Mouse (Mus musculus) limb, embryonic 14.5 days (tissue): Measurements from ENCODE around the gene B4galnt4. TPM values are rescaled to one million over a fixed set of nuclear protein-coding genes. Genes with fewer than 3 reads are reported as not detected.

ENCODE experiments used
- ATAC-seq: fragments of 200-750 bp; cut with Nextera tagmentation; 2 replicates; pipeline ENCODE4 v1.8.0; 2017; ENCODE audit warnings: low read depth, moderate number of reproducible peaks, moderate TSS enrichment; ENCODE audit not compliant: low FRiP score
- DNase-seq: peaks from one replicate; pipeline ENCODE4 v3.0.0-alpha.2; 2015; ENCODE audit warnings: low spot score
- H3K27ac ChIP-seq: fragments of 300-500 bp; sonication (generic); replicated peaks from 2 replicates; pipeline ENCODE4 v1.5.1; 2014; ENCODE audit warnings: low read depth, mild to moderate bottlenecking, low read length, moderate library complexity, mixed read lengths
- H3K27me3 ChIP-seq: fragments of 300-500 bp; sonication (generic); 2 replicates; pipeline ENCODE4 v1.6.1; 2014; ENCODE audit warnings: low read length, mixed read lengths; ENCODE audit not compliant: control insufficient read depth, insufficient read depth
- H3K36me3 ChIP-seq: fragments of 300-500 bp; sonication (generic); 2 replicates; pipeline ENCODE4 v1.6.1; 2014; ENCODE audit warnings: mild to moderate bottlenecking, low read length, moderate library complexity, mixed read lengths; ENCODE audit not compliant: control insufficient read depth, insufficient read depth
- H3K4me1 ChIP-seq: fragments of 300-500 bp; sonication (generic); 2 replicates; pipeline ENCODE4 v1.6.1; 2014; ENCODE audit warnings: antibody characterized with exemption, low read length, mixed read lengths; ENCODE audit not compliant: control insufficient read depth, insufficient read depth
- H3K4me2 ChIP-seq: fragments of 300-500 bp; sonication (generic); replicated peaks from 2 replicates; pipeline ENCODE4 v1.6.1; 2014; ENCODE audit warnings: low read depth, mild to moderate bottlenecking, low read length, moderate library complexity; ENCODE audit not compliant: severe bottlenecking
- H3K4me3 ChIP-seq: fragments of 300-500 bp; sonication (generic); replicated peaks from 2 replicates; pipeline ENCODE4 v1.5.1; 2014; ENCODE audit warnings: low read length
- H3K9ac ChIP-seq: fragments of 300-500 bp; sonication (generic); 2 replicates; pipeline ENCODE4 v1.6.1; 2014; ENCODE audit warnings: mild to moderate bottlenecking, low read depth, low read length, moderate library complexity; ENCODE audit not compliant: severe bottlenecking
- H3K9me3 ChIP-seq: fragments of 300-500 bp; sonication (generic); 2 replicates; pipeline ENCODE4 v1.6.1; 2016; ENCODE audit warnings: low read length; ENCODE audit not compliant: control insufficient read depth
- POLR2A ChIP-seq: fragments of 200-500 bp; IDR thresholded peaks from 2 replicates; pipeline ENCODE4 v1.8.0; 2012; ENCODE audit warnings: inconsistent platforms, mild to moderate bottlenecking, moderate library complexity, borderline replicate concordance; ENCODE audit not compliant: insufficient read depth, insufficient read length; ENCODE audit errors: extremely low read depth
- WGBS: fragments of 180-500 bp; shearing (Covaris S2); extraction: QIAGEN DNeasy Blood & Tissue Kit; methylation state at CpG from one replicate; pipeline ENCODE4 v1.1.7; 2014; 5-methylcytosine and 5-hydroxymethylcytosine counted together
- polyA plus RNA-seq, 2 experiments: library from polyadenylated mRNA; depleted of rRNA in 1 of 2; stranded (reverse) in 1 of 2; unstranded in 1 of 2; fragments of >200 nt; fragmentation: Nextera tagmentation in 1 of 2; extraction: Ambion mirVana in 1 of 2; gene quantifications; 2 replicates each; pipeline versions ENCODE4 v1.2.1 to v1.2.3; 2012 to 2014

Gene B4galnt4
- polyA plus RNA-seq, 2 experiments: 12.3 to 46.5 TPM

GRCm38 (mm10) chr7:141070058-141070862 lies 9.4 kb downstream of the B4galnt4 start:
- DNase-seq (peak; percentile 87), ATAC-seq (peak; percentile 64)
- WGBS: 1% methylated on average over 42 of the region's 51 CpGs

GRCm38 (mm10) chr7:141072017-141072745 lies 11.3 kb downstream of the B4galnt4 start:
- no peaks in the 10 kb centered on the region for H3K9me3 ChIP-seq
- no peak overlapping the region for H3K27ac ChIP-seq
- 0 out of 2 replicates have a peak, but pooled peaks cover 5% of the 10 kb centered on the region for H3K36me3 ChIP-seq
- no peak for DNase-seq
- H3K27me3 ChIP-seq: peaks cover 14% of the 10 kb centered on the region
- H3K9ac ChIP-seq: no peak overlapping the region
- H3K4me2 ChIP-seq: no peak overlapping the region
- WGBS: 29% methylated on average over 23 of the region's 23 CpGs
- peaks cover 11% of the 10 kb centered on the region for H3K4me1 ChIP-seq
- TF ChIP-seq POLR2A: no peak
- no peak for ATAC-seq
- H3K4me3 ChIP-seq: no peak overlapping the region

More at GRCm38 (mm10) chr7:141070058-141070862, 9.4 kb downstream of the B4galnt4 start:
- no peaks in the 10 kb centered on the region for H3K9me3 ChIP-seq
- peaks cover 11% of the 10 kb centered on the region for H3K4me1 ChIP-seq
- H3K4me3 ChIP-seq: peak overlapping the region; percentile 33
- H3K27me3 ChIP-seq: peaks cover 14% of the 10 kb centered on the region
- no peak for TF ChIP-seq POLR2A
- peaks cover 15% of the 10 kb centered on the region for H3K36me3 ChIP-seq
- H3K9ac ChIP-seq: peak overlapping the region; percentile 43
- H3K4me2 ChIP-seq: peak overlapping the region; percentile 75
- no peak overlapping the region for H3K27ac ChIP-seq

DNA sequence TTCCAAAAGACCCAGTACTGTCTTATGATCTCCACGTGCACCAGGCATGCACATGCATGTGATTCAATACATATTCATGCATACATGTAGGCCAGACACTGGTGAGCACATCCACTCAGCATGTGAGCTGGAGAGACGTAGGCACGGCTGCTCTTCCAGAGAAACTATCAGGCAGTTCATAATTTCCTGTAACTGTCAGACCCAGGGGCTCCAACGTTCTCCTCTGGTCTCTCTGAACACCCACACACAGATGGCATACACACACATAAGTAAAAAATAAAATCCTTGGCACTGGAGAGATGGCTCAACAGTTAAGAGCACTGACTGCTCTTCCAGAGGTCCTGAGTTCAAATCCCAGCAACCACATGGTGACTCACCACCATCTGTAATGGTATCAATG lies 12.9 kb downstream of the B4galnt4 start:
- ATAC-seq (no peak), DNase-seq (no peak)
- Histone ChIP-seq H3K27me3 (peaks cover 14% of the 10 kb centered on the region), H3K9ac (no peak overlapping the region), H3K4me2 (no peak overlapping the region), H3K27ac (no peak overlapping the region), H3K36me3 (no peaks in the 10 kb centered on the region), H3K9me3 (no peaks in the 10 kb centered on the region), H3K4me1 (peaks cover 11% of the 10 kb centered on the region), H3K4me3 (no peak overlapping the region)
- 73% methylated on average over 4 of the region's 4 CpGs for WGBS
- TF ChIP-seq POLR2A: no peak

DNA sequence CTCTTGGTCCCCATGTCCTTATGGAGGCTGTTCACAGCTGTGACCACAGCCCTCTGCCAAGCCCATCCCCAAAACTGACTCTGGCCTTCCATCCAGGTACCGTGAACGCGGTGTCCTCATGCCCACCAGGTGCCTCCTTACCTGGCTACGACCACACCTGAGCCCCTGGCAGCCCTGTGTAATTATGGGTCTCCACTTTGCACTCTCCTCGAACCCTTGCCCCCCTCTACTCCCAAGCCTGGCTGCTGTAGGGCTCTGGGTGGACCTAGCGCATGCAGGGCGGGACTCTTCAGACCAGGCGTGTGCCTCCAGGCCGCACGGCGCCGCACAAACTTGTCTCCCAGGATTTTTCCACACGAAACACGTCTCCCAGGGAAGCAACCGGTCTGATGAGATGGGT lies 16.9 kb downstream of the B4galnt4 start, which contains the start of gene Pkp3:
Gene Pkp3, plus strand, starts transcription at position 378 of the 400 bp plus-strand sequence.
- DNase-seq: no peak
- no peak for ATAC-seq
- TF ChIP-seq POLR2A: no peak
- H3K27ac ChIP-seq: no peak within 1 kb of the TSS
- no peaks in the 10 kb centered on the region for H3K27me3 ChIP-seq
- no peak within 1 kb of the TSS for H3K4me3 ChIP-seq
- no peaks in the 10 kb centered on the region for H3K9me3 ChIP-seq
- H3K4me2 ChIP-seq: no peak within 1 kb of the TSS
- 80% methylated on average over 15 of the region's 15 CpGs for WGBS
- no peaks in the 10 kb centered on the region for H3K36me3 ChIP-seq
- no peaks in the 10 kb centered on the region for H3K4me1 ChIP-seq
- H3K9ac ChIP-seq: no peak within 1 kb of the TSS

GRCm38 (mm10) chr7:141078876-141079275 lies 18.0 kb downstream of the B4galnt4 start:
- Histone ChIP-seq H3K36me3 (no peaks in the 10 kb centered on the region), H3K27me3 (no peaks in the 10 kb centered on the region), H3K27ac (no peak overlapping the region), H3K4me2 (no peak overlapping the region), H3K9me3 (no peaks in the 10 kb centered on the region), H3K9ac (no peak overlapping the region), H3K4me1 (no peaks in the 10 kb centered on the region), H3K4me3 (no peak overlapping the region)
- no peak for TF ChIP-seq POLR2A
- ATAC-seq: peak; percentile 31; the same call in 1 of the 2 replicates
- DNase-seq: no peak
- 72% methylated on average over 4 of the region's 4 CpGs for WGBS
